Mouse (Mus musculus) midbrain, embryonic 15.5 days (tissue): ENCODE measurements around the gene Spryd3. TPM values are rescaled to one million over a fixed set of nuclear protein-coding genes. Genes with fewer than 3 reads are reported as not detected.

Experiments used
- ATAC-seq: fragments of 200-750 bp; cut with Nextera tagmentation; replicated peaks from 2 replicates; pipeline ENCODE4 v1.8.0; 2017; ENCODE audit warnings: moderate TSS enrichment
- H3K27ac ChIP-seq: fragments of 300-500 bp; sonication (generic); 2 replicates; pipeline ENCODE4 v1.5.1; 2015; ENCODE audit warnings: mild to moderate bottlenecking, inconsistent platforms
- H3K27me3 ChIP-seq: fragments of 300-500 bp; sonication (generic); replicated peaks from 2 replicates; pipeline ENCODE4 v1.6.1; 2015; ENCODE audit warnings: inconsistent platforms
- H3K36me3 ChIP-seq: fragments of 300-500 bp; sonication (generic); replicated peaks from 2 replicates; pipeline ENCODE4 v1.6.1; 2015; ENCODE audit warnings: inconsistent platforms
- H3K4me1 ChIP-seq: fragments of 300-500 bp; sonication (generic); 2 replicates; pipeline ENCODE4 v1.6.1; 2015; ENCODE audit warnings: inconsistent platforms
- H3K4me2 ChIP-seq: fragments of 300-500 bp; sonication (generic); 2 replicates; pipeline ENCODE4 v1.6.1; 2015; ENCODE audit warnings: inconsistent platforms, mild to moderate bottlenecking, moderate library complexity
- H3K4me3 ChIP-seq: fragments of 300-500 bp; sonication (generic); 2 replicates; pipeline ENCODE4 v1.5.1; 2015; ENCODE audit warnings: mild to moderate bottlenecking, inconsistent platforms
- H3K9ac ChIP-seq: fragments of 300-500 bp; sonication (generic); 2 replicates; pipeline ENCODE4 v1.6.1; 2015; ENCODE audit warnings: mild to moderate bottlenecking, inconsistent platforms
- H3K9me3 ChIP-seq: fragments of 300-500 bp; sonication (generic); 2 replicates; pipeline ENCODE4 v1.6.1; 2016; ENCODE audit warnings: inconsistent platforms
- WGBS: fragments of 180-500 bp; shearing (Covaris S2); methylation state at CpG from one replicate; pipeline ENCODE4 v1.1.7; 2015; ENCODE audit warnings: mixed read lengths; 5-methylcytosine and 5-hydroxymethylcytosine counted together
- polyA plus RNA-seq: library from polyadenylated mRNA; unstranded; fragments of >200 nt; fragmentation: Nextera tagmentation; extraction: Ambion mirVana; gene quantifications from 2 replicates; pipeline ENCODE4 v1.2.1, GENCODE M21; 2015

Spryd3 gene
- polyA plus RNA-seq, 1 experiment from 2014 or later: 80.2 TPM

- Histone ChIP-seq H3K36me3 (peaks cover 58% of the 10 kb centered on the region), H3K9ac (no peak overlapping the region), H3K9me3 (no peaks in the 10 kb centered on the region), H3K27me3 (no peaks in the 10 kb centered on the region), H3K4me2 (no peak overlapping the region), H3K27ac (peak overlapping the region; percentile 56), H3K4me3 (no peak overlapping the region), H3K4me1 (peaks cover 2% of the 10 kb centered on the region; the same call in 1 of the 2 replicates)
- no peak for ATAC-seq
- 80% methylated on average over 19 of the region's 19 CpGs for WGBS
These were observed 18.3 kb downstream of the Spryd3 start for GRCm38 (mm10) chr15:102117461-102118443.

GRCm38 (mm10) chr15:102116753-102117415 lies 19.1 kb downstream of the Spryd3 start:
- ATAC-seq: peak; percentile 57
- WGBS: 65% methylated on average over 11 of the region's 11 CpGs
- Histone ChIP-seq H3K9me3 (no peaks in the 10 kb centered on the region), H3K36me3 (peaks cover 53% of the 10 kb centered on the region), H3K4me1 (peaks cover 2% of the 10 kb centered on the region; the same call in 1 of the 2 replicates), H3K4me2 (no peak overlapping the region), H3K27me3 (no peaks in the 10 kb centered on the region), H3K27ac (peak overlapping the region; percentile 56), H3K9ac (no peak overlapping the region), H3K4me3 (no peak overlapping the region)

- Histone ChIP-seq H3K27ac (0 out of 2 replicates have a peak overlapping the region, but pooled peaks have one; percentile 28), H3K27me3 (no peaks in the 10 kb centered on the region), H3K9ac (no peak overlapping the region), H3K4me3 (no peak overlapping the region), H3K36me3 (peaks cover 44% of the 10 kb centered on the region), H3K9me3 (no peaks in the 10 kb centered on the region), H3K4me1 (peaks cover 2% of the 10 kb centered on the region; the same call in 1 of the 2 replicates), H3K4me2 (no peak overlapping the region)
- no peak for ATAC-seq
- WGBS: 67% methylated on average over 9 of the region's 9 CpGs
These were observed 20.3 kb downstream of the Spryd3 start for GRCm38 (mm10) chr15:102115731-102116231.

- H3K36me3 ChIP-seq: peaks cover 36% of the 10 kb centered on the region
- H3K27ac ChIP-seq: no peak overlapping the region
- H3K4me2 ChIP-seq: no peak overlapping the region
- no peak overlapping the region for H3K4me3 ChIP-seq
- ATAC-seq: no peak
- H3K27me3 ChIP-seq: no peaks in the 10 kb centered on the region
- peaks cover 2% of the 10 kb centered on the region; the same call in 1 of the 2 replicates for H3K4me1 ChIP-seq
- 86% methylated on average over 7 of the region's 7 CpGs for WGBS
- no peaks in the 10 kb centered on the region for H3K9me3 ChIP-seq
- no peak overlapping the region for H3K9ac ChIP-seq
These were observed 21.3 kb downstream of the Spryd3 start for GRCm38 (mm10) chr15:102114651-102115260.

DNA sequence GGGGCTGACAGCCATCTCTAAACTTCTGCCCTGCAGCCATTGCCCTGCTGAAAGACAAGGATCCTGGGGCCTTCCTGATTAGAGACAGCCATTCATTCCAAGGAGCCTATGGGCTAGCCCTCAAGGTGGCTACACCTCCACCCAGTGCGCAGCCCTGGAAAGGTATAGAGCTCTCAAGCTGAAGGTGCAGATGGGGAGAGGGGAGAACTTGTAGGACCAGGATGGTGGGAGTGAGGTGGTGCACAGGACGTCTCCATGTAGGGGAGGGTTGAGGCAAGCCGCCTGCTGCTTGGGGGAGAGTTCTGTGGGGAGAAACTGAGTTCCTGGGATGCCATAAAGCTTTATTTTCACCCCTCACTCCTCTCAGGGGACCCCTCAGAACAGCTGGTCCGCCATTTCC lies 22.4 kb downstream of the Spryd3 start:
- Histone ChIP-seq H3K4me3 (no peak overlapping the region), H3K4me2 (no peak overlapping the region), H3K27ac (no peak overlapping the region), H3K9ac (no peak overlapping the region), H3K4me1 (peaks cover 2% of the 10 kb centered on the region; the same call in 1 of the 2 replicates), H3K36me3 (peaks cover 25% of the 10 kb centered on the region), H3K27me3 (no peaks in the 10 kb centered on the region), H3K9me3 (no peaks in the 10 kb centered on the region)
- no peak for ATAC-seq
- 90% methylated on average over 4 of the region's 4 CpGs for WGBS

- Histone ChIP-seq H3K9ac (no peak overlapping the region), H3K27ac (no peak overlapping the region), H3K36me3 (peaks cover 18% of the 10 kb centered on the region), H3K4me3 (no peak overlapping the region), H3K4me1 (peaks cover 5% of the 10 kb centered on the region; the same call in 1 of the 2 replicates), H3K4me2 (no peak overlapping the region), H3K27me3 (peaks cover under 1% of the 10 kb centered on the region; the same call in 1 of the 2 replicates), H3K9me3 (no peaks in the 10 kb centered on the region)
- no peak for ATAC-seq
- WGBS: 87% methylated on average over 8 of the region's 8 CpGs
These were observed 23.2 kb downstream of the Spryd3 start for GRCm38 (mm10) chr15:102112827-102113226.

GRCm38 (mm10) chr15:102112181-102112580 lies 23.9 kb downstream of the Spryd3 start:
- 81% methylated on average over 6 of the region's 6 CpGs for WGBS
- Histone ChIP-seq H3K27ac (no peak overlapping the region), H3K4me2 (no peak overlapping the region), H3K9ac (no peak overlapping the region), H3K4me1 (peaks cover 12% of the 10 kb centered on the region), H3K36me3 (peaks cover 13% of the 10 kb centered on the region), H3K4me3 (no peak overlapping the region), H3K9me3 (no peaks in the 10 kb centered on the region), H3K27me3 (peaks cover 7% of the 10 kb centered on the region)
- no peak for ATAC-seq

DNA sequence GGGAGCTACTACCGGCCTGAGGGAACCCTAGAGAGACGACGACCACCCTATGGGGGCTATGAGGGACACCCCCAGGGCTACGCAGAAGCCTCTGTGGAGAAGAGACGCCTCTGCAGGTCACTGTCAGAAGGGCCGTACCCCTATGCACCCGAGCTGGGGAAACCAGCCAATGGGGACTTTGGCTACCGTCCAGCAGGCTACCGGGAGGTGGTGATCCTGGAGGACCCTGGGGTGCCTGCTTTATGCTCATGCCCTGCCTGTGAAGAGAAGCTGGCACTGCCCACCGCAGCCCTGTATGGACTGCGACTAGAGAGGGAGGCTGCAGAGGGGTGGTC lies 24.6 kb downstream of the Spryd3 start:
- Histone ChIP-seq H3K9me3 (no peaks in the 10 kb centered on the region), H3K27me3 (peaks cover 14% of the 10 kb centered on the region), H3K4me3 (no peak overlapping the region), H3K4me1 (peaks cover 19% of the 10 kb centered on the region), H3K36me3 (peaks cover 8% of the 10 kb centered on the region; the same call in 1 of the 2 replicates), H3K9ac (no peak overlapping the region), H3K27ac (no peak overlapping the region), H3K4me2 (no peak overlapping the region)
- no peak for ATAC-seq
- 76% methylated on average over 11 of the region's 11 CpGs for WGBS

- Histone ChIP-seq H3K4me3 (no peak overlapping the region), H3K9me3 (no peaks in the 10 kb centered on the region), H3K4me1 (peaks cover 19% of the 10 kb centered on the region), H3K36me3 (peaks cover 3% of the 10 kb centered on the region; the same call in 1 of the 2 replicates), H3K9ac (no peak overlapping the region), H3K27ac (no peak overlapping the region), H3K4me2 (no peak overlapping the region), H3K27me3 (peaks cover 19% of the 10 kb centered on the region)
- 73% methylated on average over 29 of the region's 29 CpGs for WGBS
- no peak for ATAC-seq
These were observed 25.1 kb downstream of the Spryd3 start for GRCm38 (mm10) chr15:102110701-102111494.

GRCm38 (mm10) chr15:102110271-102110670 lies 25.8 kb downstream of the Spryd3 start:
- 93% methylated on average over 7 of the region's 7 CpGs for WGBS
- Histone ChIP-seq H3K27me3 (peaks cover 26% of the 10 kb centered on the region), H3K4me2 (no peak overlapping the region), H3K9me3 (no peaks in the 10 kb centered on the region), H3K36me3 (no peaks in the 10 kb centered on the region), H3K4me3 (no peak overlapping the region), H3K9ac (no peak overlapping the region), H3K4me1 (peaks cover 19% of the 10 kb centered on the region), H3K27ac (no peak overlapping the region)
- no peak for ATAC-seq
